Mouse (Mus musculus) liver, embryonic 16.5 days (tissue): ENCODE data around the gene Gm3194. TPM values are rescaled to one million over a fixed set of nuclear protein-coding genes. Genes with fewer than 3 reads are reported as not detected.
"Not testable (repeated sequence)": the region's sequence is repeated elsewhere in the genome, so short reads cannot be mapped to it uniquely, and the experiment has no call there.

ENCODE experiments used
- ATAC-seq: fragments of 200-750 bp; cut with Nextera tagmentation; 2 replicates; pipeline ENCODE4 v1.8.0; 2017; ENCODE audit warnings: low read depth, mild to moderate bottlenecking, moderate number of reproducible peaks, moderate library complexity
- H3K27ac ChIP-seq: fragments of 300-500 bp; sonication (generic); 2 replicates; pipeline ENCODE4 v1.5.1; 2014; ENCODE audit warnings: mild to moderate bottlenecking, low read length
- H3K27me3 ChIP-seq: fragments of 300-500 bp; sonication (generic); 2 replicates; pipeline ENCODE4 v1.6.1; 2014; ENCODE audit warnings: low read depth, low read length, mixed read lengths; ENCODE audit not compliant: control insufficient read depth, insufficient read depth
- H3K36me3 ChIP-seq: fragments of 300-500 bp; sonication (generic); 2 replicates; pipeline ENCODE4 v1.6.1; 2014; ENCODE audit warnings: mild to moderate bottlenecking; ENCODE audit not compliant: control insufficient read depth, insufficient read depth
- H3K4me1 ChIP-seq: fragments of 300-500 bp; sonication (generic); 2 replicates; pipeline ENCODE4 v1.6.1; 2014; ENCODE audit warnings: low read depth, low read length, mixed read lengths; ENCODE audit not compliant: control insufficient read depth
- H3K4me2 ChIP-seq: fragments of 300-500 bp; sonication (generic); 2 replicates; pipeline ENCODE4 v1.6.1; 2014; ENCODE audit warnings: low read depth, low read length, mixed read lengths
- H3K4me3 ChIP-seq: fragments of 300-500 bp; sonication (generic); 2 replicates; pipeline ENCODE4 v1.5.1; 2014; ENCODE audit warnings: low read depth, mild to moderate bottlenecking, low read length
- H3K9ac ChIP-seq: fragments of 300-500 bp; sonication (generic); 2 replicates; pipeline ENCODE4 v1.6.1; 2014; ENCODE audit warnings: low read depth, low read length
- H3K9me3 ChIP-seq: fragments of 300-500 bp; sonication (generic); replicated peaks from 2 replicates; pipeline ENCODE4 v1.6.1; 2016; ENCODE audit warnings: low read length; ENCODE audit not compliant: control insufficient read depth
- WGBS: fragments of 180-500 bp; shearing (Covaris S2); extraction: QIAGEN DNeasy Blood & Tissue Kit; methylation state at CpG from one replicate; pipeline ENCODE4 v1.1.7; 2014; ENCODE audit not compliant: insufficient replicate concordance; 5-methylcytosine and 5-hydroxymethylcytosine counted together
- polyA plus RNA-seq: library from polyadenylated mRNA; unstranded; fragments of >200 nt; fragmentation: Nextera tagmentation; extraction: Ambion mirVana; gene quantifications from 2 replicates; pipeline ENCODE4 v1.2.1, GENCODE M21; 2015

Gene Gm3194
- polyA plus RNA-seq: not detected in 2 replicates

DNA sequence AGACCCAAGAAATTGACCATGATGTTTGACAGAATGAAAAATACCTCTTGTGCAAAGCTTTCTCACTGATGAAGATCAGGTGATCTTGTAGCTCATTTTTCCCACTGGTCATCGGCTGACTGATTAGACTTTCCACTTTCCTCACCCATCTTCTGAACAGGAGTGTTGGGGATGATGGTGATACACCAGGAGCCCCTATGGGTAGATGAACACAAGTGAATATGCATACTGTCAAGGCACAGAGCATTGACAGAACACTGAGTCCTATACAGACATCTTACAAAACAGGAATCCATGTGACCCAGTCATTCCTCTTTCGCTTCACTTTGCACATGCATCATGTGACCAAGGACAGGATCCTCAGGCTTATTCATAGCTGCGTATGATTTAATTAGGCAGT lies at the start of gene Gm3194:
Gm3194 (minus strand) TSS at position 101 of the 400 bp plus-strand sequence.
- H3K27ac ChIP-seq, H3K27me3 ChIP-seq, H3K36me3 ChIP-seq, H3K9ac ChIP-seq, H3K9me3 ChIP-seq, H3K4me2 ChIP-seq, H3K4me1 ChIP-seq, ATAC-seq, H3K4me3 ChIP-seq: not testable (repeated sequence)
- WGBS: no CpG with 5 or more reads among the region's 3 CpGs

DNA sequence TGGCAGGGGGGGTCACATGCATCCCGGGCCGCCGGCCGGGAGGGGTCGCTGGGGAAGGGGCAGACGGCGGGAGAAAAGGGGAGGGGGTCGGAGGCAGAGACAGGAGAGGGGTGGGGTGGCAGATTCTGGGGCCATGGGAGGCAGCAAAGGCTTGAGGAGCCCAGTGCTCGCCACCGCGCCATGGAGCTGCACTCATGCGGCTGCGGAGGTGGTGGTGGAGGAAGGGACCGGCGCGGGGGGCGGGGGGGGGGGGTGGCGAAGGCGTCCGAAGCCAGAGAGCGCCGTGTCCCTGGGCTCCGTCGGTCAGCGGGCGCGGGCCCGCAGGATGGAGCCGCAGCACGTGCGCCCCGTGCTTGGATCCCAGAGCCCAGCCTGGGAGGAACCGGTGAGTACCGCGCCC lies 46.1 kb upstream of the Gm3194 start, which contains the start of gene Gm3488:
Gm3488 (plus strand) TSS at position 301 of the 400 bp plus-strand sequence.
- not testable (repeated sequence) for H3K9ac ChIP-seq, H3K36me3 ChIP-seq, H3K27me3 ChIP-seq, H3K27ac ChIP-seq, H3K4me3 ChIP-seq, H3K4me1 ChIP-seq, H3K9me3 ChIP-seq, H3K4me2 ChIP-seq, ATAC-seq
- no CpG with 5 or more reads among the region's 35 CpGs for WGBS

- H3K9me3 ChIP-seq, H3K4me1 ChIP-seq, H3K4me3 ChIP-seq, H3K4me2 ChIP-seq, H3K27me3 ChIP-seq, ATAC-seq, H3K27ac ChIP-seq, H3K9ac ChIP-seq, H3K36me3 ChIP-seq: not testable (repeated sequence)
- 42% methylated on average over 4 of the region's 5 CpGs for WGBS
These were observed 28.6 kb upstream of the Gm3194 start, which contains the start of gene Gm3187 for GRCm38 (mm10) chr14:5483907-5484306. Gm3187 (plus strand) TSS chr14:5484207.

- H3K4me2 ChIP-seq, H3K4me3 ChIP-seq, H3K4me1 ChIP-seq, H3K9ac ChIP-seq, ATAC-seq, H3K27ac ChIP-seq, H3K27me3 ChIP-seq, H3K9me3 ChIP-seq, H3K36me3 ChIP-seq: not testable (repeated sequence)
- WGBS: no CpG with 5 or more reads among the region's 3 CpGs
These were observed 22.5 kb upstream of the Gm3194 start, which contains the start of gene Gm8246 for GRCm38 (mm10) chr14:5477730-5478129. Gm8246 (minus strand) TSS chr14:5477830.

- H3K27me3 ChIP-seq, H3K9me3 ChIP-seq, H3K27ac ChIP-seq, ATAC-seq, H3K4me2 ChIP-seq, H3K9ac ChIP-seq, H3K4me3 ChIP-seq, H3K36me3 ChIP-seq, H3K4me1 ChIP-seq: not testable (repeated sequence)
- WGBS: no CpG with 5 or more reads among the region's 19 CpGs
These were observed 5.2 kb upstream of the Gm3194 start for GRCm38 (mm10) chr14:5460469-5460868.

DNA sequence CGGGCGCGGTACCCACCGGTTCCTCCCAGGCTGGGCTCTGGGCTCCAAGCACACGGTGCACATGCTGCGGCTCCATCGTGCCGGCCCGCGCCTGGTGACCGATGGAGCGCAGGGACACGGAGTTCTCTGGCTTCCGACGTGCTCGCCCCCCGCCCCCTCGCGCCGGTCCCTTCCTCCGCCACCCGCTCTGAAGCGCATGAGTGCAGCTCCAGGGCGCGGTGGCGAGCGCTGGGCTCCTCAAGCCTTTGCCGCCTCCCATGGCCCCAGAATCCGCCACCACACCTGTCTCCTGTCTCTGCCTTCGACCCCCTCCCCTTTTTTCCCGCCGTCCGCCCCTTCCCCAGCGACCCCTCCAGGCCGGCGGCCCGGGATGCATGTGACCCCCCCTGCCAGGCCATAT lies 66.3 kb downstream of the Gm3194 start, which contains the start of gene Gm3500:
Gm3500 (minus strand) TSS at position 101 of the 400 bp plus-strand sequence.
- not testable (repeated sequence) for ATAC-seq, H3K36me3 ChIP-seq, H3K27ac ChIP-seq, H3K4me3 ChIP-seq, H3K9ac ChIP-seq, H3K27me3 ChIP-seq, H3K4me1 ChIP-seq, H3K4me2 ChIP-seq, H3K9me3 ChIP-seq
- no CpG with 5 or more reads among the region's 37 CpGs for WGBS

Other genes with a start within 250 kb of the Gm3194 start
- not detected in 2 replicates for gene Gm3526, start 194.9 kb downstream of the Gm3194 start, polyA plus RNA-seq
- not detected in 2 replicates for gene Gm3542, start 120.5 kb downstream of the Gm3194 start, polyA plus RNA-seq
- gene Gm3500, start 66.4 kb downstream of the Gm3194 start, polyA plus RNA-seq: not detected in 2 replicates
- not detected in 2 replicates for gene Gm8246, start 22.4 kb upstream of the Gm3194 start, polyA plus RNA-seq
- gene Gm3187, start 28.7 kb upstream of the Gm3194 start, polyA plus RNA-seq: not detected in 2 replicates
- gene Gm3488, start 46.2 kb upstream of the Gm3194 start, polyA plus RNA-seq: not detected in 2 replicates
- gene Gm3532, start 83.0 kb upstream of the Gm3194 start, polyA plus RNA-seq: not detected in 2 replicates
- not detected in 2 replicates for gene Gm8265, start 177.6 kb upstream of the Gm3194 start, polyA plus RNA-seq
- not detected in 2 replicates for gene Gm9603, start 232.0 kb upstream of the Gm3194 start, polyA plus RNA-seq